Mouse (Mus musculus): ENCODE results near the gene Scly.

DNA sequence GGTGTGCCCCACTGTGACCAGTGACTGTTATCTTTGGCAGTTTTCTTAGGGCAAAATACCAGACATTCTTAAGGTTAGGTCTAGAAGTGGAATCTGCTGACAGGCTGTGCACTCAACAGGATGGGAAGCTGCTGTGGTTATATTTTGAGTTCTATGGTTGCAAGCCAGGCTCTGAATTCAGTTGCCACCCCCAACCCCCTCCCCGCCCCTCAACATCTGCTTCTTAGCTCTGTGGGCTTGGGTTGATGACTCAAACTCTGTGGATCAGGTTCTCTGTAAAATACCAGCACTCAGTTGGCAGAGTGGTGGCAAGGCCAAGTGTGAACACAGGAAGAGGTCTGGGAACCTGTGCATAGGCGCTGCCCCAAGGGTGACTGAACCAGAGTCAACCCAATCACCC, 54.1 kb downstream of the Scly start:
- TF ChIP-seq CTCF (IDR thresholded peaks at IDR 0.05; ENCODE audit: extremely low read depth, insufficient read length, insufficient replicate concordance, low read depth, low read length) (no peak), POLR2A (IDR thresholded peaks at IDR 0.05; ENCODE audit: low read depth, low read length) (no peak)

All from small intestine, adult 2 months (tissue).